Mouse (Mus musculus): Measurements from ENCODE around the gene Copb1. TPM values are rescaled to one million over a fixed set of nuclear protein-coding genes. Genes with fewer than 3 reads are reported as not detected.

The Copb1 gene
- polyA plus RNA-seq, 1 experiment, result 121 TPM

GRCm38 (mm10) chr7:114232982-114233381 is 21.5 kb downstream of the Copb1 start:
- Histone ChIP-seq H3K36me3 (ENCODE audit: control insufficient read depth, insufficient read depth, low read length, poor library complexity, severe bottlenecking) (peaks cover 11% of the 10 kb centered on the region), H3K9me3 (replicated peaks; ENCODE audit: control insufficient read depth, insufficient read depth, low read length, poor library complexity, severe bottlenecking) (no peaks in the 10 kb centered on the region), H3K4me3 (ENCODE audit: low read depth, low read length) (no peak overlapping the region), H3K4me1 (ENCODE audit: control insufficient read depth, insufficient read depth, low read length) (no peaks in the 10 kb centered on the region), H3K27me3 (ENCODE audit: control insufficient read depth, insufficient read depth, low read length, poor library complexity, severe bottlenecking) (no peaks in the 10 kb centered on the region), H3K27ac (ENCODE audit: insufficient read depth, low read length) (no peak overlapping the region), H3K9ac (ENCODE audit: low read depth, poor library complexity, severe bottlenecking) (no peak overlapping the region)
- TF ChIP-seq CTCF (IDR thresholded peaks at IDR 0.05; ENCODE audit: low read depth, low read length) (no peak), EP300 (IDR thresholded peaks at IDR 0.05; ENCODE audit: insufficient read depth, low read depth, low read length) (no peak), POLR2A (IDR thresholded peaks at IDR 0.05; ENCODE audit: insufficient read depth, low read length) (no peak)

DNA sequence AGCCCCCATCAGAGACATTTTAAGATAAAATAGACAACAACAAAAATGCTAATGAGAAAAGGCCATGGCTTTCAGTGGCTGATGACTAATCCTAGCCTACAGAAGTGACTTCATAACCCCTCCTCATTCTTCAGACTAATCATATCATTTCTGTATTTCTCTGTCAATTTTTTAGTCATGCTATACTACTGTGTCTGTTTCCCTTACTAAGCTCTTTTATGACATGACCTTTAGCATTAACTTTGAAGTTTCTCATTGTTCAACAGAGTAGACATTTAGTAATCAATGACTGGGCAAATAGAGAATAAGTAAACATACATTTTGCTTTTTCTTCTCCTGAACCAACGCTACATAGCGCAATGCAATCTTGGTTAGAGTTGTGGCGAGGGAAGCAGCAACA is 22.7 kb downstream of the Copb1 start:
- H3K9ac ChIP-seq (ENCODE audit: low read depth, poor library complexity, severe bottlenecking), result no peak overlapping the region
- no peak overlapping the region for H3K27ac ChIP-seq (ENCODE audit: insufficient read depth, low read length)
- H3K4me1 ChIP-seq (ENCODE audit: control insufficient read depth, insufficient read depth, low read length), result no peaks in the 10 kb centered on the region
- H3K9me3 ChIP-seq (replicated peaks; ENCODE audit: control insufficient read depth, insufficient read depth, low read length, poor library complexity, severe bottlenecking), result no peaks in the 10 kb centered on the region
- no peaks in the 10 kb centered on the region for H3K27me3 ChIP-seq (ENCODE audit: control insufficient read depth, insufficient read depth, low read length, poor library complexity, severe bottlenecking)
- no peak for TF ChIP-seq POLR2A (IDR thresholded peaks at IDR 0.05; ENCODE audit: insufficient read depth, low read length)
- no peak for TF ChIP-seq EP300 (IDR thresholded peaks at IDR 0.05; ENCODE audit: insufficient read depth, low read depth, low read length)
- no peak for TF ChIP-seq CTCF (IDR thresholded peaks at IDR 0.05; ENCODE audit: low read depth, low read length)
- peaks cover 8% of the 10 kb centered on the region for H3K36me3 ChIP-seq (ENCODE audit: control insufficient read depth, insufficient read depth, low read length, poor library complexity, severe bottlenecking)
- no peak overlapping the region for H3K4me3 ChIP-seq (ENCODE audit: low read depth, low read length)

DNA sequence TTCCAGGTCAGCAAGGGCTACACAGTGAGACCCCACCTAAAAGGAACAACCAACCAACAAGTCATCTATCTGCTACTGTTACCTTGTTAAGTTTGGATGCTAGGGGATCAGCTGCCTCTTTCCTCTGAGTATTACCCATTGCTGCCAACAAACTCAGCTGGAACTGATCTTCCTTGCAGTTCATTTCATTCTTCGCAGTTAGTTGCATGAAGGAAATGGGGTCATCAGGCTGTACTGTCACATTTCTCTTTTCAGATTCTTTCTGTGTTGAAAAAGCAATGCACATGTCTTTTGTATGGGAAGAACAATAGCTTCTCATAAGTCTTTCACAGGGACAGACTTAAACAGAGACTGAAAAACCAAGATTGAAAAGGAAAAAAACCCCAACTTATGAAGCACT is 28.0 kb downstream of the Copb1 start:
- Histone ChIP-seq H3K27me3 (ENCODE audit: control insufficient read depth, insufficient read depth, low read length, poor library complexity, severe bottlenecking) (no peaks in the 10 kb centered on the region), H3K4me3 (ENCODE audit: low read depth, low read length) (no peak overlapping the region), H3K9ac (ENCODE audit: low read depth, poor library complexity, severe bottlenecking) (no peak overlapping the region), H3K36me3 (ENCODE audit: control insufficient read depth, insufficient read depth, low read length, poor library complexity, severe bottlenecking) (peaks cover 18% of the 10 kb centered on the region), H3K4me1 (ENCODE audit: control insufficient read depth, insufficient read depth, low read length) (no peaks in the 10 kb centered on the region), H3K9me3 (replicated peaks; ENCODE audit: control insufficient read depth, insufficient read depth, low read length, poor library complexity, severe bottlenecking) (no peaks in the 10 kb centered on the region), H3K27ac (ENCODE audit: insufficient read depth, low read length) (no peak overlapping the region)
- TF ChIP-seq EP300 (IDR thresholded peaks at IDR 0.05; ENCODE audit: insufficient read depth, low read depth, low read length), result no peak
- no peak for TF ChIP-seq CTCF (IDR thresholded peaks at IDR 0.05; ENCODE audit: low read depth, low read length)
- TF ChIP-seq POLR2A (IDR thresholded peaks at IDR 0.05; ENCODE audit: insufficient read depth, low read length), result no peak

- TF ChIP-seq CTCF (IDR thresholded peaks at IDR 0.05; ENCODE audit: low read depth, low read length), result no peak
- no peak for TF ChIP-seq EP300 (IDR thresholded peaks at IDR 0.05; ENCODE audit: insufficient read depth, low read depth, low read length)
- TF ChIP-seq POLR2A (IDR thresholded peaks at IDR 0.05; ENCODE audit: insufficient read depth, low read length), result no peak
- no peak overlapping the region for H3K27ac ChIP-seq (ENCODE audit: insufficient read depth, low read length)
- no peaks in the 10 kb centered on the region for H3K4me1 ChIP-seq (ENCODE audit: control insufficient read depth, insufficient read depth, low read length)
- H3K9ac ChIP-seq (ENCODE audit: low read depth, poor library complexity, severe bottlenecking), result no peak overlapping the region
- no peaks in the 10 kb centered on the region for H3K27me3 ChIP-seq (ENCODE audit: control insufficient read depth, insufficient read depth, low read length, poor library complexity, severe bottlenecking)
- H3K9me3 ChIP-seq (replicated peaks; ENCODE audit: control insufficient read depth, insufficient read depth, low read length, poor library complexity, severe bottlenecking), result no peaks in the 10 kb centered on the region
- H3K36me3 ChIP-seq (ENCODE audit: control insufficient read depth, insufficient read depth, low read length, poor library complexity, severe bottlenecking), result peaks cover 9% of the 10 kb centered on the region
- H3K4me3 ChIP-seq (ENCODE audit: low read depth, low read length), result no peak overlapping the region
Observed at GRCm38 (mm10) chr7:114220433-114220832, 34.1 kb downstream of the Copb1 start.

- Histone ChIP-seq H3K9me3 (replicated peaks; ENCODE audit: control insufficient read depth, insufficient read depth, low read length, poor library complexity, severe bottlenecking) (no peaks in the 10 kb centered on the region), H3K4me3 (ENCODE audit: low read depth, low read length) (no peak overlapping the region), H3K27me3 (ENCODE audit: control insufficient read depth, insufficient read depth, low read length, poor library complexity, severe bottlenecking) (no peaks in the 10 kb centered on the region), H3K36me3 (ENCODE audit: control insufficient read depth, insufficient read depth, low read length, poor library complexity, severe bottlenecking) (peaks cover 8% of the 10 kb centered on the region), H3K4me1 (ENCODE audit: control insufficient read depth, insufficient read depth, low read length) (no peaks in the 10 kb centered on the region), H3K9ac (ENCODE audit: low read depth, poor library complexity, severe bottlenecking) (no peak overlapping the region), H3K27ac (ENCODE audit: insufficient read depth, low read length) (no peak overlapping the region)
- TF ChIP-seq EP300 (IDR thresholded peaks at IDR 0.05; ENCODE audit: insufficient read depth, low read depth, low read length) (no peak), POLR2A (IDR thresholded peaks at IDR 0.05; ENCODE audit: insufficient read depth, low read length) (no peak), CTCF (IDR thresholded peaks at IDR 0.05; ENCODE audit: low read depth, low read length) (no peak)
Observed at GRCm38 (mm10) chr7:114216908-114217307, 37.6 kb downstream of the Copb1 start.

DNA sequence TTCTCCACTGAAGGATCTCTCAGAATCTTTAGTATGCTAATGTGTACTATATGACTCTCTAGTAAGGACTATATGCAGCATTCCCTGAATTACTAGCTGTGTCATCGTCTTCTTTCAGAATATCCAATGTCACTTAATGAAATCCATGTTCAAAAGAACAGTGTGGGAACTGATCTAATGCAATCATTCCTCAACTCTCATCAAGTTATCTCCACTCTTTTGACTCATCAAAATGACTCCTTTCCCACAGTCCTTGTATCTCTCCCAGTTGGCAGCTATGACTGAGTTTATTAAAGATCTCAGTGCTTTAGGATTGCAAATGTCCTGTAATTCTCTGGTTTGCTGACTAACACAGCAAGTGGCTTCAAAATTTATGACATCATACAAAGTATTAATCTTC is 40.1 kb downstream of the Copb1 start:
- no peak overlapping the region for H3K27ac ChIP-seq (ENCODE audit: insufficient read depth, low read length)
- no peak for TF ChIP-seq CTCF (IDR thresholded peaks at IDR 0.05; ENCODE audit: low read depth, low read length)
- TF ChIP-seq EP300 (IDR thresholded peaks at IDR 0.05; ENCODE audit: insufficient read depth, low read depth, low read length), result no peak
- TF ChIP-seq POLR2A (IDR thresholded peaks at IDR 0.05; ENCODE audit: insufficient read depth, low read length), result no peak
- no peaks in the 10 kb centered on the region for H3K27me3 ChIP-seq (ENCODE audit: control insufficient read depth, insufficient read depth, low read length, poor library complexity, severe bottlenecking)
- H3K4me3 ChIP-seq (ENCODE audit: low read depth, low read length), result no peak overlapping the region
- H3K9ac ChIP-seq (ENCODE audit: low read depth, poor library complexity, severe bottlenecking), result no peak overlapping the region
- peaks cover 7% of the 10 kb centered on the region for H3K36me3 ChIP-seq (ENCODE audit: control insufficient read depth, insufficient read depth, low read length, poor library complexity, severe bottlenecking)
- no peaks in the 10 kb centered on the region for H3K9me3 ChIP-seq (replicated peaks; ENCODE audit: control insufficient read depth, insufficient read depth, low read length, poor library complexity, severe bottlenecking)
- H3K4me1 ChIP-seq (ENCODE audit: control insufficient read depth, insufficient read depth, low read length), result no peaks in the 10 kb centered on the region

Data from ES-Bruce4 (cell line).